Mouse (Mus musculus) megakaryocyte progenitor cell, adult 5-6 weeks (primary cell): Measurements from ENCODE around the gene Mcat. TPM values are rescaled to one million over a fixed set of nuclear protein-coding genes. Genes with fewer than 3 reads are reported as not detected.

Experiments used
- ATAC-seq: replicated peaks from 2 replicates; pipeline ENCODE4 v1.8.0; 2016; ENCODE audit warnings: mild to moderate bottlenecking, moderate TSS enrichment, inconsistent platforms; ENCODE audit not compliant: poor library complexity
- total RNA-seq, 2 experiments: library from RNA; stranded (forward) in 1 of 2; stranded (reverse) in 1 of 2; fragments of 157-497, 149-512 nt in 1 of 2; fragments of 200-1000 nt in 1 of 2; gene quantifications; 2 replicates each; pipeline versions ENCODE4 v1.2.3 to v1.2.4; 2015 to 2017

Mcat gene
- total RNA-seq, 2 experiments from 2014 or later = 16.3 to 17.6 TPM

- no peak for ATAC-seq
Observed at GRCm38 (mm10) chr15:83582931-83583330, 19.3 kb upstream of the Mcat start.

GRCm38 (mm10) chr15:83576651-83577050, 13.1 kb upstream of the Mcat start:
- no peak for ATAC-seq

- ATAC-seq = no peak
Observed at GRCm38 (mm10) chr15:83575543-83575942, 12.0 kb upstream of the Mcat start.

GRCm38 (mm10) chr15:83574731-83575351, 11.3 kb upstream of the Mcat start:
- ATAC-seq = no peak

GRCm38 (mm10) chr15:83573606-83574005, 10.0 kb upstream of the Mcat start:
- ATAC-seq = no peak

GRCm38 (mm10) chr15:83572132-83572531, 8.5 kb upstream of the Mcat start:
- no peak for ATAC-seq

- ATAC-seq = no peak
Observed at GRCm38 (mm10) chr15:83571636-83572035, 8.0 kb upstream of the Mcat start.

GRCm38 (mm10) chr15:83570641-83571040, 7.1 kb upstream of the Mcat start:
- peak; percentile 35; the same call in 1 of the 2 replicates for ATAC-seq

GRCm38 (mm10) chr15:83569682-83570081, 6.1 kb upstream of the Mcat start:
- ATAC-seq = peak; percentile 51

GRCm38 (mm10) chr15:83568544-83568943, 5.0 kb upstream of the Mcat start:
- ATAC-seq = no peak

GRCm38 (mm10) chr15:83567728-83568127, 4.1 kb upstream of the Mcat start:
- ATAC-seq = 0 out of 2 replicates have a peak, but pooled peaks have one; percentile 7

GRCm38 (mm10) chr15:83566006-83566405, 2.4 kb upstream of the Mcat start:
- no peak for ATAC-seq

- no peak for ATAC-seq
Observed at GRCm38 (mm10) chr15:83565434-83565833, 1.8 kb upstream of the Mcat start.

GRCm38 (mm10) chr15:83563857-83564651, 467 bp upstream of the Mcat start:
- peak; percentile 32; the same call in 1 of the 2 replicates for ATAC-seq

GRCm38 (mm10) chr15:83562626-83563270, 839 bp downstream of the Mcat start:
- peak; percentile 69 for ATAC-seq

GRCm38 (mm10) chr15:83560941-83561477, 2.6 kb downstream of the Mcat start:
- peak; percentile 21 for ATAC-seq

- peak; percentile 92 for ATAC-seq
Observed at GRCm38 (mm10) chr15:83555161-83555974, 8.2 kb downstream of the Mcat start.

GRCm38 (mm10) chr15:83553831-83554230, 9.8 kb downstream of the Mcat start:
- ATAC-seq = no peak

- no peak for ATAC-seq
Observed at GRCm38 (mm10) chr15:83550137-83550536, 13.4 kb downstream of the Mcat start.

- ATAC-seq = no peak
Observed at GRCm38 (mm10) chr15:83547144-83547543, 16.4 kb downstream of the Mcat start.

GRCm38 (mm10) chr15:83546029-83546428, 17.6 kb downstream of the Mcat start:
- ATAC-seq = no peak
